Mouse (Mus musculus) neural tube, embryonic 11.5 days (tissue): ENCODE data around the gene Acss3. TPM values are rescaled to one million over a fixed set of nuclear protein-coding genes. Genes with fewer than 3 reads are reported as not detected.

Source experiments
- ATAC-seq: fragments of 200-750 bp; cut with Nextera tagmentation; 2 replicates; pipeline ENCODE4 v1.8.0; 2017; ENCODE audit warnings: moderate number of reproducible peaks, mild to moderate bottlenecking, moderate TSS enrichment, moderate library complexity; ENCODE audit not compliant: insufficient read depth, low FRiP score, low TSS enrichment
- DNase-seq: peaks from one replicate; pipeline ENCODE4 v3.0.0-alpha.2; 2015; ENCODE audit warnings: low spot score
- H3K27ac ChIP-seq: fragments of 300-500 bp; sonication (generic); 2 replicates; pipeline ENCODE4 v1.5.1; 2014; ENCODE audit warnings: low read depth, mild to moderate bottlenecking, low read length
- H3K27me3 ChIP-seq: fragments of 300-500 bp; sonication (generic); 2 replicates; pipeline ENCODE4 v1.6.1; 2014; ENCODE audit warnings: mild to moderate bottlenecking, low read length, mixed read lengths; ENCODE audit not compliant: control insufficient read depth, insufficient read depth
- H3K36me3 ChIP-seq: fragments of 300-500 bp; sonication (generic); 2 replicates; pipeline ENCODE4 v1.6.1; 2014; ENCODE audit warnings: mild to moderate bottlenecking, low read length, moderate library complexity, mixed read lengths; ENCODE audit not compliant: control insufficient read depth, insufficient read depth
- H3K4me1 ChIP-seq: fragments of 300-500 bp; sonication (generic); 2 replicates; pipeline ENCODE4 v1.6.1; 2014; ENCODE audit warnings: low read length, mixed read lengths; ENCODE audit not compliant: control insufficient read depth, insufficient read depth
- H3K4me2 ChIP-seq: fragments of 300-500 bp; sonication (generic); 2 replicates; pipeline ENCODE4 v1.6.1; 2014; ENCODE audit warnings: low read depth, mild to moderate bottlenecking, moderate library complexity
- H3K4me3 ChIP-seq: fragments of 300-500 bp; sonication (generic); 2 replicates; pipeline ENCODE4 v1.5.1; 2014; ENCODE audit warnings: low read depth, low read length
- H3K9ac ChIP-seq: fragments of 300-500 bp; sonication (generic); 2 replicates; pipeline ENCODE4 v1.6.1; 2014; ENCODE audit warnings: mild to moderate bottlenecking, low read length
- H3K9me3 ChIP-seq: fragments of 300-500 bp; sonication (generic); 2 replicates; pipeline ENCODE4 v1.6.1; 2016; ENCODE audit warnings: low read length; ENCODE audit not compliant: control insufficient read depth
- WGBS: fragments of 180-500 bp; shearing (Covaris S2); extraction: QIAGEN DNeasy Blood & Tissue Kit; methylation state at CpG from one replicate; pipeline ENCODE4 v1.1.7; 2014; 5-methylcytosine and 5-hydroxymethylcytosine counted together
- polyA plus RNA-seq: library from polyadenylated mRNA; unstranded; fragments of >200 nt; fragmentation: Nextera tagmentation; extraction: Ambion mirVana; gene quantifications from 2 replicates; pipeline ENCODE4 v1.2.1, GENCODE M21; 2014

Gene Acss3
- polyA plus RNA-seq, 1 experiment from 2014 or later = 2.3 TPM

DNA sequence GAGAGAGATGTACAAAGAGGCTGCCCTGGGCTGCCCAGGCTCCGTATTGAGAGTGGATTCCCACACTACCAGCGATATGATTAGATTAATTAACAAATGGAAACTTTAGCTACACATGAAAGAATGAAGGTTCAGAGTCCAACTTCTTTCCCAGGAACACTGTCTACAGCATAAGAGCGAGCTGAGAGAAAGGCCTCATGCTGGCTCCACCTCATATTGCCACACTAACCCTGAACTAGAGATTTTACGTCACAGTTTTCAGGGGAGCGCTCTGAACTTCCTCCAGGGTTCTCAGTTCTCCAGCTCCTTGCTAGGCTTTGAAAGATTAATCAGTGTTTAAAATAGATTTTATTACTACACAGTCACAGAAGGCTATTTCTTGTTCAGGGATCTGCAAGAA is 182.1 kb downstream of the Acss3 start:
- Histone ChIP-seq H3K27me3 (no peaks in the 10 kb centered on the region), H3K27ac (no peak overlapping the region), H3K9ac (no peak overlapping the region), H3K36me3 (no peaks in the 10 kb centered on the region), H3K4me3 (no peak overlapping the region), H3K9me3 (no peaks in the 10 kb centered on the region), H3K4me2 (no peak overlapping the region), H3K4me1 (no peaks in the 10 kb centered on the region)
- WGBS = 83% methylated on average over 5 of the region's 5 CpGs
- no peak for ATAC-seq
- DNase-seq = no peak

DNA sequence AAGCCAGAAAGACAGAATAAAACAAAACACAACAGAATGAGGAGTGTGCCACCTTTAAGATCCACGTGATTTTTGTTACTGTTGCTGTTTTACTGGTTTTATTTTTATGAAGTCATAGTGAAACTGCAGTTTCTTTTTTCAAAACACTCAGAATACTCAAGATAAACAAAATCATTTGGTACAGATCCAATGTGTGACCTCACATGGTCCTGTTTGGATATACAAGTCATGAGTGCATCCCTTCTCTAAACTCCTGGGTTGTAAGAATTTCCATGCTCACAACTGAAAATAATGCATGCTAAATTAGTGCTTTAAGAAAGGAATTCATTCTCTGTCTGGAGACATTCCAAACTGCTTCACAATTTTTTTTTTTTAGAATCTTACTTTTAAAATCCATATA is 184.0 kb downstream of the Acss3 start:
- Histone ChIP-seq H3K27me3 (no peaks in the 10 kb centered on the region), H3K4me1 (no peaks in the 10 kb centered on the region), H3K9me3 (no peaks in the 10 kb centered on the region), H3K4me3 (no peak overlapping the region), H3K9ac (no peak overlapping the region), H3K36me3 (no peaks in the 10 kb centered on the region), H3K4me2 (no peak overlapping the region), H3K27ac (no peak overlapping the region)
- no peak for DNase-seq
- ATAC-seq = no peak
- 81% methylated on average over 1 of the region's 1 CpGs for WGBS

DNA sequence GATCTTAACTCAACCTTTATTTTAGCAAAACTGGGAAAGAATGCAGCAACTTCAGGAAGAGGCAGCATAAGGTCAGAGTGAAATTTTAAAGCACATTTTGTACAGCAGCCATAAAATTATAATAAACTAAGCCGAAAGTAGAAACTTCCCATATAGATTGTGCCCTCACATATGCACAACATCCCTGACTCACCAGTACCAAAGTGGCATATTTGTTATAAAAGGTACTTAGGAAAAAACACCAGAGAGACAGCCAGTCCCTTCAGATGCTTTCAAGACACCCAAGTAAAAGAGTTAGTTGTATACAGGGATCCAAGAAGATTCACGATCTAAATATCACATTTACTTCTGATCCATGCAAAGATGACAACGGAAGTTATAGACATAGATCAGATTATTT is 184.6 kb downstream of the Acss3 start:
- Histone ChIP-seq H3K4me3 (no peak overlapping the region), H3K36me3 (no peaks in the 10 kb centered on the region), H3K4me1 (no peaks in the 10 kb centered on the region), H3K27me3 (no peaks in the 10 kb centered on the region), H3K9me3 (no peaks in the 10 kb centered on the region), H3K9ac (no peak overlapping the region), H3K27ac (no peak overlapping the region), H3K4me2 (no peak overlapping the region)
- DNase-seq = no peak
- no peak for ATAC-seq
- 84% methylated on average over 3 of the region's 3 CpGs for WGBS

DNA sequence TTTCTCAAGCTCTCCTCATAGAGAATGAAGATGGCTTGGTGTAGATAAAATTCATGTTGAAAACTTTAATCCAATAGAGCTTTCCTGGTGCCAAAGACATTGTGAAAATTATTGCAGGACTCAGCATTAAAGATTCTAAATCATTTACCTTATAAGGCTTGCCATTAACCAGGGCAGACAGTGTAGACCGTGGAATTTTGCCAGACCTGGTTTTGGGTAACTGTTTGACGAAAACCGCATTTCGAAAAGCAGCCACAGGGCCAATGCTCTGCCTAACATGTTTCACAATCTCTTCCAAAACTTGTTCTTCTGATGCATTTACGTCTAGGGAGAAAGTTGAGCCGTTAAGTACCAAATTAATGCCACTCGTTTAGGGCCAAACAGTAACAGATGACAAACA is 186.5 kb downstream of the Acss3 start:
- H3K4me1 ChIP-seq = no peaks in the 10 kb centered on the region
- DNase-seq (no peak), ATAC-seq (no peak)
- H3K4me2 ChIP-seq = no peak overlapping the region
- no peaks in the 10 kb centered on the region for H3K27me3 ChIP-seq
- no peak overlapping the region for H3K4me3 ChIP-seq
- no peaks in the 10 kb centered on the region for H3K36me3 ChIP-seq
- H3K27ac ChIP-seq = no peak overlapping the region
- WGBS = 89% methylated on average over 7 of the region's 7 CpGs
- H3K9me3 ChIP-seq = no peaks in the 10 kb centered on the region
- no peak overlapping the region for H3K9ac ChIP-seq

DNA sequence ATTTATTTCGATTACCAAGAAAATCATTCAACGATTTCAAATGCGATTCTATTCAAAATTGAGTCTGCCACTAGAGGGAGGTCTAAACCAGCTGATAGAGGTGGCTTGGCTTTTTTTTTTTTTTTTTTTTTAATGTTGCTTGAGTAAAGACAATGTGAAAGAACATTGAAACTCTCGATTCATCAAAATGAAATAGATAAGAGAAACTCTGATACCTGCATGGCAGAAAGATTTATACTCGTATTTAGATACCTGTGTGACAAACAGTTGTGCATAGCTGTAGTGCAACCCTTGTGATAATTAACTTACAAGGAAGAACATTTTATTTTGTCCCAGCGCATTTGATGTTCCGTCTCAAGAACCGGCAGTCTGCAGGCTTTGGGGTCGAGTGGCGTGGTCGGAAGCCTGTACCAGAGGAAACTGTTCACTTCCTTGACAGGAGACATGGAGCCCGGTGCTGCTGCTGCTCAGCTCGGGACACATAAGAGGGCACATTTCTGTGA is 190.8 kb downstream of the Acss3 start:
- 48% methylated on average over 13 of the region's 13 CpGs for WGBS
- no peaks in the 10 kb centered on the region for H3K9me3 ChIP-seq
- H3K36me3 ChIP-seq = no peaks in the 10 kb centered on the region
- no peak overlapping the region for H3K27ac ChIP-seq
- no peak overlapping the region for H3K4me3 ChIP-seq
- peak overlapping the region; percentile 22; the same call in 1 of the 2 replicates for H3K9ac ChIP-seq
- no peaks in the 10 kb centered on the region for H3K4me1 ChIP-seq
- no peaks in the 10 kb centered on the region for H3K27me3 ChIP-seq
- ATAC-seq (no peak), DNase-seq (peak; percentile 31)
- H3K4me2 ChIP-seq = 0 out of 2 replicates have a peak overlapping the region, but pooled peaks have one; percentile 24

DNA sequence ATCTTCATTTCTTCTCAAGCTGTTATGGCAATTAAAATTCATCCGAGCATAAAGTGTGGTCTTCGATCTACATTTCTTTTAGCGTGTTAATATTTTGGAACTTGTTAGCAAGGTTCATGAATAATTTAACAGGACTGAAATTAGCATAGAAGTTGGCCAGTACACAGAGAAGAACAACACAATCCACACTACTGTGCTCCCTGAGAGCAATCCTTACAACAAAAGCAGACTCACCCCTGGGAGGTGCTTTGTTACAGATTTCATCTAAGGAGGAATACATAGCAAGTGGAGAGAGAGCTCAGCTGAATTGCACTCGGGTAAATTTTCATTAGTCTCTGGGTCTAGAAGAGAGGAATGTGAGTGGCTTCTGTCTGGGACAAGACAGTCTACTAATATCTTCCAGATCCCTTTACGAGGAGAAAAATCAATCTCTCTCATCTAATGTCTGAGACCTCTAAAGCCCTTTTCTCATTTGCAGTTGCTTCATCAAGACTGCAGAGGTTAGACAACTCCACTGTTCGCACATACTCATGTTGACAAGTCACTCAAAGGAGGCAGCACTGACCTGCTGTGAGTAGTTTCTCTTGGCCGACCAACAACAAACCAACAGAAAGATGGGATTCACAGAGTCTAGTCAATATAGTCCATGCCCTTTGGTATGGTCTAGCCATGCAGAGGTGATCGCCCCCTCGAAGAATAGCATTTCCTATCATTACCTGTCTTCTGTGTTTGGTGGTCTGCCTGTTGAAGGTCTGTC is 194.7 kb downstream of the Acss3 start:
- no peak for ATAC-seq
- Histone ChIP-seq H3K9ac (no peak overlapping the region), H3K27me3 (no peaks in the 10 kb centered on the region), H3K4me1 (no peaks in the 10 kb centered on the region), H3K9me3 (no peaks in the 10 kb centered on the region), H3K27ac (no peak overlapping the region), H3K4me3 (no peak overlapping the region), H3K36me3 (no peaks in the 10 kb centered on the region), H3K4me2 (no peak overlapping the region)
- no peak for DNase-seq
- WGBS = 68% methylated on average over 9 of the region's 9 CpGs

DNA sequence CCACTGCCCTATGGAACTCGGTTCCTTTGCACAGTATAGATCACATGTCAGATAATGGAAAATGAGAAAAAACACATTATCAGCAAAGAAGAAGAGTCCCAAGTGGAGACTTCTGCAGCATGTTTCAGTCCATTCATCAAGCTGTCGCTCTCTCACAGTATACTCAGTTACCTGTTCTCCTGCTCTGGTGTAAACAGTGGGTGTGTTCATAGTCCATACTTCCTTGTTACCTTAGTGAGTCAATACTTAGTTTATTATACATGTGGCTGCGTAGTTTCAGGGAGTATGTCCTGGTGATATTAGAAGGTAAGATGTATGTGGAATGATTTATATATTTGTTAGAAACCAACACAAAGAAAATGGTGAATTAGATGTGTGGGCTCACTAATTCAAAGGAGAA is 198.7 kb downstream of the Acss3 start:
- Histone ChIP-seq H3K9ac (no peak overlapping the region), H3K36me3 (no peaks in the 10 kb centered on the region)
- ATAC-seq = no peak

DNA sequence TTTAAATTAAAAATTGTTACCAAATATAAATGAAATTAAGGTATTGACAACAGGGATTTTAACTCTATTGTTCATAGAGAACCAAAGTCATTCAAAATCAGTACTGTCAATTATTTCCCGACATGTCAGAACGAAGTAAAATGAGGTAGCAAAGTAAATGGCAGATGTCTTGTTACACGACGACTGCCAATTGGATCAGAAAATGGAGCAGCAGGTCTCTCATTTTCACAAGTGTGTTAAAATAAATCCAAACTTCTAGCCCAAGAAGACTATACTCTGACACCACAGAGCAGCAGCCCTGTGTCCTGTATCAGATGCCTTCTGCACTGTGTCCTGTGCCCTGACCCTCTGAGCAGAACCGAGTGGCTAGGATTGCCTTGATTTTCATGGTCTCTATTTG is 199.1 kb downstream of the Acss3 start:
- no peaks in the 10 kb centered on the region for H3K4me1 ChIP-seq
- DNase-seq (no peak), ATAC-seq (no peak)
- no peak overlapping the region for H3K4me3 ChIP-seq
- WGBS = 91% methylated on average over 5 of the region's 5 CpGs
- no peaks in the 10 kb centered on the region for H3K9me3 ChIP-seq
- no peak overlapping the region for H3K4me2 ChIP-seq
- no peaks in the 10 kb centered on the region for H3K27me3 ChIP-seq
- H3K9ac ChIP-seq = no peak overlapping the region
- no peaks in the 10 kb centered on the region for H3K36me3 ChIP-seq
- H3K27ac ChIP-seq = no peak overlapping the region

More for the DNA sequence above, 198.7 kb downstream of the Acss3 start:
- Histone ChIP-seq H3K4me3 (no peak overlapping the region), H3K9me3 (no peaks in the 10 kb centered on the region), H3K4me2 (no peak overlapping the region), H3K27me3 (no peaks in the 10 kb centered on the region), H3K4me1 (no peaks in the 10 kb centered on the region), H3K27ac (no peak overlapping the region)
- 90% methylated on average over 3 of the region's 3 CpGs for WGBS
- no peak for DNase-seq

DNA sequence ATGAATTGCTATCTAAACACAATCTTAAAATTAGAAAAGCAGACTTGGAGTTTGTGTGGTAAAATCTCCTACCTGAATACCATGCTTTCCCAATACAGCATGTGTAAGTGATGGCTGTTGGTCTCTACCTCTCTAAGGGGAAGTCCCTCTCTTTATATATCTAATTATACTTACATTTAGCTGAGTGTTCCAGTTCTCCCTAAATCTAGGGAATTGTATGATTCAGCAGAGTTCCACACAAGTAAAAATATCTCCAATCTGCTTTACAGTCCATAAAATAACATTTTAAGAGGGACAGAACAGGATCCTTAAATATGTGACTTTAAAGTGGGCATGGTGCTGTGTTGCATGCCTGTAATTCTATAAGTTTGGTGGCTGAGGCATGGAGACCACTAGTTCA is 208.6 kb downstream of the Acss3 start:
- H3K4me3 ChIP-seq = no peak overlapping the region
- no peak for DNase-seq

More for the DNA sequence above, 208.6 kb downstream of the Acss3 start:
- Histone ChIP-seq H3K27me3 (no peaks in the 10 kb centered on the region), H3K9me3 (no peaks in the 10 kb centered on the region), H3K27ac (no peak overlapping the region), H3K36me3 (no peaks in the 10 kb centered on the region), H3K4me1 (no peaks in the 10 kb centered on the region), H3K9ac (no peak overlapping the region), H3K4me2 (no peak overlapping the region)
- ATAC-seq = no peak
